Mouse (Mus musculus): ENCODE measurements at regions not wholly inside any gene's neighbourhood (a gene's known extent, or its start where the extent isn't known, plus 50 kb on each side); places are given as distances from the start of the nearest gene placed in this dataset.

GRCm38 (mm10) chr10:25023044-25023540 lies 95.8 kb upstream of the Arg1 start:
- H3K4me3 ChIP-seq (ENCODE audit: control insufficient read depth in 1 of 2, insufficient read depth in 1 of 2, low read depth in 2 of 2, low read length in 2 of 2), result no peak overlapping the region
- no peaks in the 10 kb centered on the region; a peak in 1 of 4 replicates for H3K27me3 ChIP-seq (ENCODE audit: control insufficient read depth in 1 of 2, insufficient read depth in 2 of 2, low read length in 2 of 2)
- no peak for TF ChIP-seq POLR2A (IDR thresholded peaks at IDR 0.05; ENCODE audit: control insufficient read depth in 1 of 2, insufficient read depth in 1 of 2, low read depth in 1 of 2, low read length in 2 of 2, poor library complexity in 1 of 2)
- no peak for TF ChIP-seq HCFC1 (IDR thresholded peaks at IDR 0.05; ENCODE audit: low read depth, low read length)
- no peak for TF ChIP-seq ELF1 (IDR thresholded peaks at IDR 0.05; ENCODE audit: low read depth, low read length)
- TF ChIP-seq ETS1 (IDR thresholded peaks at IDR 0.05; ENCODE audit: low read depth, low read length), result no peak
- no peak for TF ChIP-seq GABPA (IDR thresholded peaks at IDR 0.05; ENCODE audit: low read depth, low read length)
- TF ChIP-seq BHLHE40 (IDR thresholded peaks at IDR 0.05; ENCODE audit: borderline replicate concordance, low read depth, low read length), result no peak
- TF ChIP-seq NRF1 (IDR thresholded peaks at IDR 0.05; ENCODE audit: insufficient read depth, low read depth, low read length, poor library complexity, severe bottlenecking), result no peak
- TF ChIP-seq RCOR1 (IDR thresholded peaks at IDR 0.05; ENCODE audit: low read depth, low read length), result no peak
- no peak for TF ChIP-seq NELFE (IDR thresholded peaks at IDR 0.05; ENCODE audit: low read depth, low read length)
- no peak for DNase-seq (ENCODE audit: low read depth, low spot score)
- H3K79me2 ChIP-seq (ENCODE audit: control insufficient read depth, insufficient read depth, low read length, poor library complexity), result no peaks in the 10 kb centered on the region
- H3K9ac ChIP-seq (ENCODE audit: control insufficient read depth, low read depth, low read length, poor library complexity, severe bottlenecking), result no peak overlapping the region
- H3K9me3 ChIP-seq (replicated peaks; ENCODE audit: insufficient read depth, low read length), result no peaks in the 10 kb centered on the region
- H3K27ac ChIP-seq (ENCODE audit: control insufficient read depth, low read depth, low read length), result no peak overlapping the region
- H3K36me3 ChIP-seq (ENCODE audit: control insufficient read depth in 1 of 2, insufficient read depth in 2 of 2, low read length in 2 of 2), result no peaks in the 10 kb centered on the region
- no peaks in the 10 kb centered on the region; a peak in 1 of 4 replicates for H3K4me1 ChIP-seq (ENCODE audit: control insufficient read depth in 1 of 2, insufficient read depth in 2 of 2, low read length in 2 of 2)

GRCm38 (mm10) chr10:25018946-25019345 lies 91.7 kb upstream of the Arg1 start:
- TF ChIP-seq POLR2AphosphoS2 (IDR thresholded peaks at IDR 0.05; ENCODE audit: low read length) (no peak), JUND (IDR thresholded peaks at IDR 0.05; ENCODE audit: low read depth, low read length) (no peak), ELF1 (IDR thresholded peaks at IDR 0.05; ENCODE audit: low read depth, low read length) (no peak), NELFE (IDR thresholded peaks at IDR 0.05; ENCODE audit: low read depth, low read length) (no peak)
- no peak overlapping the region for H3K4me3 ChIP-seq (ENCODE audit: control insufficient read depth in 1 of 2, insufficient read depth in 1 of 2, low read depth in 2 of 2, low read length in 2 of 2)
- H3K4me1 ChIP-seq (ENCODE audit: control insufficient read depth in 1 of 2, insufficient read depth in 2 of 2, low read length in 2 of 2), result no peaks in the 10 kb centered on the region; a peak in 2 of 4 replicates
- no peaks in the 10 kb centered on the region for H3K9me3 ChIP-seq (replicated peaks; ENCODE audit: insufficient read depth, low read length)
- H3K9ac ChIP-seq (ENCODE audit: control insufficient read depth, low read depth, low read length, poor library complexity, severe bottlenecking), result no peak overlapping the region
- H3K36me3 ChIP-seq (ENCODE audit: control insufficient read depth in 1 of 2, insufficient read depth in 2 of 2, low read length in 2 of 2), result no peaks in the 10 kb centered on the region
- no peaks in the 10 kb centered on the region for H3K79me2 ChIP-seq (ENCODE audit: control insufficient read depth, insufficient read depth, low read length, poor library complexity)
- H3K27ac ChIP-seq (ENCODE audit: control insufficient read depth, low read depth, low read length), result no peak overlapping the region
- no peak for DNase-seq (ENCODE audit: low read depth, low spot score)
- H3K27me3 ChIP-seq (ENCODE audit: control insufficient read depth in 1 of 2, insufficient read depth in 2 of 2, low read length in 2 of 2), result no peaks in the 10 kb centered on the region

- no peak overlapping the region for H3K4me3 ChIP-seq (ENCODE audit: control insufficient read depth in 1 of 2, insufficient read depth in 1 of 2, low read depth in 2 of 2, low read length in 2 of 2)
- H3K9me3 ChIP-seq (replicated peaks; ENCODE audit: insufficient read depth, low read length), result no peaks in the 10 kb centered on the region
- no peaks in the 10 kb centered on the region for H3K36me3 ChIP-seq (ENCODE audit: control insufficient read depth in 1 of 2, insufficient read depth in 2 of 2, low read length in 2 of 2)
- H3K27me3 ChIP-seq (ENCODE audit: control insufficient read depth in 1 of 2, insufficient read depth in 2 of 2, low read length in 2 of 2), result no peaks in the 10 kb centered on the region
- DNase-seq (ENCODE audit: low read depth, low spot score), result no peak
- H3K79me2 ChIP-seq (ENCODE audit: control insufficient read depth, insufficient read depth, low read length, poor library complexity), result no peaks in the 10 kb centered on the region
- TF ChIP-seq ELF1 (IDR thresholded peaks at IDR 0.05; ENCODE audit: low read depth, low read length), result no peak
- no peak overlapping the region for H3K9ac ChIP-seq (ENCODE audit: control insufficient read depth, low read depth, low read length, poor library complexity, severe bottlenecking)
- no peaks in the 10 kb centered on the region; a peak in 1 of 4 replicates for H3K4me1 ChIP-seq (ENCODE audit: control insufficient read depth in 1 of 2, insufficient read depth in 2 of 2, low read length in 2 of 2)
- no peak overlapping the region for H3K27ac ChIP-seq (ENCODE audit: control insufficient read depth, low read depth, low read length)
Measured at GRCm38 (mm10) chr10:25017843-25018242, 90.6 kb upstream of the Arg1 start.
